Mouse (Mus musculus) heart, embryonic 14.5 days (tissue): ENCODE data around the gene Cstf2t. TPM values are rescaled to one million over a fixed set of nuclear protein-coding genes. Genes with fewer than 3 reads are reported as not detected.

Experiments used
- ATAC-seq: fragments of 200-750 bp; cut with Nextera tagmentation; 2 replicates; pipeline ENCODE4 v1.8.0; 2017; ENCODE audit warnings: low read depth, moderate TSS enrichment; ENCODE audit not compliant: insufficient number of reproducible peaks, insufficient read depth, low FRiP score
- H3K27ac ChIP-seq, 2 experiments: fragments of 200-500 bp in 1 of 2; fragments of 300-500 bp in 1 of 2; sonication (generic) in 1 of 2; replicated peaks in 1 of 2; 2 replicates each; pipeline ENCODE4 v1.5.1; 2012 to 2014; ENCODE audit warnings: low read depth in 2 of 2, low read length in 2 of 2, control low read depth in 1 of 2, mild to moderate bottlenecking in 1 of 2, mixed read lengths in 1 of 2; ENCODE audit not compliant: control insufficient read depth in 1 of 2, insufficient read depth in 1 of 2
- H3K27me3 ChIP-seq: fragments of 300-500 bp; sonication (generic); 2 replicates; pipeline ENCODE4 v1.6.1; 2014; ENCODE audit warnings: mild to moderate bottlenecking, low read length, control low read depth; ENCODE audit not compliant: control insufficient read depth, insufficient read depth
- H3K36me3 ChIP-seq: fragments of 300-500 bp; sonication (generic); 2 replicates; pipeline ENCODE4 v1.6.1; 2014; ENCODE audit warnings: mild to moderate bottlenecking, control low read depth, low read length, mixed read lengths; ENCODE audit not compliant: control insufficient read depth, insufficient read depth
- H3K4me1 ChIP-seq, 2 experiments: fragments of 200-500 bp in 1 of 2; fragments of 300-500 bp in 1 of 2; sonication (generic) in 1 of 2; 2 replicates each; pipeline ENCODE4 v1.6.1; 2012 to 2014; ENCODE audit warnings: low read length in 2 of 2, control low read depth in 1 of 2, mixed read lengths in 1 of 2; ENCODE audit not compliant: control insufficient read depth in 2 of 2, insufficient read depth in 2 of 2
- H3K4me2 ChIP-seq: fragments of 300-500 bp; sonication (generic); 2 replicates; pipeline ENCODE4 v1.6.1; 2014; ENCODE audit warnings: mild to moderate bottlenecking, low read length
- H3K4me3 ChIP-seq, 2 experiments: fragments of 200-500 bp in 1 of 2; fragments of 300-500 bp in 1 of 2; sonication (generic) in 1 of 2; 2 replicates each; pipeline ENCODE4 v1.5.1; 2012 to 2014; ENCODE audit warnings: low read length in 2 of 2, mild to moderate bottlenecking in 2 of 2, control low read depth in 1 of 2, low read depth in 1 of 2, moderate library complexity in 1 of 2; ENCODE audit not compliant: control insufficient read depth in 1 of 2, insufficient read depth in 1 of 2
- H3K9ac ChIP-seq: fragments of 300-500 bp; sonication (generic); 2 replicates; pipeline ENCODE4 v1.6.1; 2014; ENCODE audit warnings: mild to moderate bottlenecking, low read length
- H3K9me3 ChIP-seq: fragments of 300-500 bp; sonication (generic); 2 replicates; pipeline ENCODE4 v1.6.1; 2016; ENCODE audit warnings: low read length, control low read depth; ENCODE audit not compliant: control insufficient read depth
- WGBS: fragments of 180-500 bp; shearing (Covaris S2); extraction: QIAGEN DNeasy Blood & Tissue Kit; methylation state at CpG from one replicate; pipeline ENCODE4 v1.1.7; 2014; 5-methylcytosine and 5-hydroxymethylcytosine counted together
- polyA plus RNA-seq: library from polyadenylated mRNA; unstranded; fragments of >200 nt; fragmentation: Nextera tagmentation; extraction: Ambion mirVana; gene quantifications from 2 replicates; pipeline ENCODE4 v1.2.1, GENCODE M21; 2014

Cstf2t gene
- polyA plus RNA-seq, result 30.5 and 30.6 TPM in 2 replicates

GRCm38 (mm10) chr19:31082662-31083429, at the start of gene Cstf2t:
Gene Cstf2t (plus strand): TSS chr19:31082837.
- H3K9me3 ChIP-seq, result no peaks in the 10 kb centered on the region
- H3K4me2 ChIP-seq, result peak within 1 kb of the TSS; percentile 89
- H3K27ac ChIP-seq, result peak within 1 kb of the TSS; percentile 66 to 84
- peak within 1 kb of the TSS; percentile 88 for H3K9ac ChIP-seq
- no peaks in the 10 kb centered on the region for H3K27me3 ChIP-seq
- ATAC-seq, result peak; percentile 99
- peaks cover 38% of the 10 kb centered on the region for H3K36me3 ChIP-seq
- WGBS, result 3% methylated on average over 56 of the region's 56 CpGs
- H3K4me3 ChIP-seq, result peak within 1 kb of the TSS; percentile 59 to 69
- H3K4me1 ChIP-seq, result peaks cover 14 to 21% of the 10 kb centered on the region in 2 experiments

GRCm38 (mm10) chr19:31038951-31039350, 43.7 kb upstream of the Cstf2t start:
- Histone ChIP-seq H3K36me3 (no peaks in the 10 kb centered on the region), H3K27ac (no peak overlapping the region), H3K9ac (no peak overlapping the region), H3K9me3 (no peaks in the 10 kb centered on the region), H3K27me3 (no peaks in the 10 kb centered on the region), H3K4me2 (no peak overlapping the region), H3K4me1 (no peaks in the 10 kb centered on the region), H3K4me3 (no peak overlapping the region)
- WGBS, result 62% methylated on average over 3 of the region's 3 CpGs
- ATAC-seq, result no peak

DNA sequence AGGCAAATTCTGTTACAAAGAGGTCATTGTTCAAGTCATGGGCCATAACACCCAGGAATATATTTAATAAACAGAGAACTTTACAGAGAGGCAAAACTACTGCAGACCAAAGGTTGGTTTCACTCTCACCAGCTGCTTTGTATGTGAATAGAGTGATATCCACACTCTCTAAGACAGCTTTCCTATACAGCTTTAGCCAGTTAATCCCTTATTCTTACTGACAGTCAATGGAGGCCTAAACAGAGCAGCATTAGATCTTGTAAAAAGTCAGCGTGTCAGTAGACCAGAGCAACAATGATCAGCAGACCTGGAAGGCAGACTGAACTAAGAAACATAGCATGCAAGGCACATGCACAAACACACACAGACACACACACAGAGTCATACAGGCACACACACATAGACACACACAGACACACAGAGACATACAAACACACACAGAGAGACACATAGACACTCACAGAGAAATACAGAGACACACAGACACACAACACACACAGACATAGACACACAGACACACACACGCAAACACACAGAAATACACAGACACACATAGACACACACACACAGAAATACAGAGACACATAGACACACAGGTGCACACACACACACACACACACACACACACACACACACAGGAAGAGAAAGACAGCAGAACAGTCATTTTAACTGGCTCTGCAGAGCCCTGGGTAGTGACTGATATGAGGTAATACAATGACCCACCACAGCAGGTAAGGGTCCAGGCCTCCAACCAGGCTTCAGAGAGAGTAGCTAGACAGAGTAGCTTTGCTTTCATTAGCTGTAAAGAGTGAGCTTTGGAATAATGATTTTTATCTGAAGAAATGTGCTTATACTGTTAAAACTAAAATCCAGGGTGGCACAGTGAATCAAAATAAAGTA, 41.4 kb upstream of the Cstf2t start:
- Histone ChIP-seq H3K36me3 (no peaks in the 10 kb centered on the region), H3K9me3 (no peaks in the 10 kb centered on the region), H3K27ac (no peak overlapping the region), H3K9ac (no peak overlapping the region), H3K27me3 (no peaks in the 10 kb centered on the region), H3K4me1 (no peaks in the 10 kb centered on the region), H3K4me3 (no peak overlapping the region), H3K4me2 (no peak overlapping the region)
- 87% methylated on average over 2 of the region's 2 CpGs for WGBS
- no peak for ATAC-seq

DNA sequence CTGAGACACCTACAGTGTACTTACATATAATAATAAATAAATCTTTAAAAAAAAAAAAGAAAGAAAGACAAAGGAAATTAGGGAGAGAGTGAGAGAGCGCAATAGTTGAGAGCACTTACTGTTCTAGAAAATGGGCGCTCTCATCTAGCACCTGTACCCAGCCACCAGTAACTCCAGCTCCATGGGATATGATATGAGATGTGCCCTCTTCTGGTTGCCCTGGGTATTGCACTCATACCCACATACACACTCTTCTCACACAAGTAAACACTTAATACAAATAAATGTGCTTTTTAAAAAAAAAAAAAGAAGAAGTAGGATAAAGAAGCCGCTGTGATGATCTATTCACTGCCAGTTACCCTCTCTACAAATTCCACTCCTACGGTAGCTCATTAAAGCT, 36.0 kb upstream of the Cstf2t start:
- Histone ChIP-seq H3K27me3 (no peaks in the 10 kb centered on the region), H3K4me1 (no peaks in the 10 kb centered on the region), H3K4me2 (no peak overlapping the region), H3K9ac (no peak overlapping the region), H3K4me3 (no peak overlapping the region), H3K27ac (no peak overlapping the region), H3K36me3 (no peaks in the 10 kb centered on the region), H3K9me3 (no peaks in the 10 kb centered on the region)
- WGBS, result 90% methylated on average over 4 of the region's 4 CpGs
- ATAC-seq, result no peak

DNA sequence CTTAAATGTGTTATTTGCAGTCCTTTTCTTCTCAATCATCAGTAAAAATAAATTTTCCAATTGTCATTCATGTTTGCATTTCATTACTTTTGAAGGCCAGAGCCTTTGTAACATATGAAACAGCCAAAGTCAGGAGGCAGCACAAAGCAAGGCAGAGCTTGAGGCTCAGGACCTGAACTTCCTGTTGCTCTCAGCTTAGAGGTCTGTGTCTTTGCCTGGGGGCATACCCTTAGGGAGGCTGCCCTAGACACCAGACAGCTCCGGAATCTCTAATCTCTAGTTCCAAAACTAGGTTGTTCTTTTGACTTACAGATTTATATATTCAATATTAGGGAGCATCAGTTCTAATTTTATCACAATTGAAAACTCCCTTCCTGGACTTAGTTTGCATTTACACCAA, 17.9 kb upstream of the Cstf2t start:
- Histone ChIP-seq H3K4me1 (no peaks in the 10 kb centered on the region), H3K9ac (no peak overlapping the region), H3K9me3 (no peaks in the 10 kb centered on the region), H3K27ac (peak overlapping the region; percentile 62 to 75), H3K4me3 (no peak overlapping the region), H3K36me3 (no peaks in the 10 kb centered on the region), H3K27me3 (no peaks in the 10 kb centered on the region), H3K4me2 (peak overlapping the region; percentile 21)
- ATAC-seq, result no peak
- 44% methylated on average over 1 of the region's 1 CpGs for WGBS

GRCm38 (mm10) chr19:31065206-31065781, 17.3 kb upstream of the Cstf2t start:
- Histone ChIP-seq H3K4me1 (no peaks in the 10 kb centered on the region), H3K9ac (no peak overlapping the region), H3K36me3 (no peaks in the 10 kb centered on the region), H3K4me2 (peak overlapping the region; percentile 21), H3K27me3 (no peaks in the 10 kb centered on the region), H3K9me3 (no peaks in the 10 kb centered on the region), H3K27ac (peak overlapping the region; percentile 62 to 75), H3K4me3 (no peak overlapping the region)
- WGBS, result 45% methylated on average over 11 of the region's 11 CpGs
- ATAC-seq, result peak; percentile 86

DNA sequence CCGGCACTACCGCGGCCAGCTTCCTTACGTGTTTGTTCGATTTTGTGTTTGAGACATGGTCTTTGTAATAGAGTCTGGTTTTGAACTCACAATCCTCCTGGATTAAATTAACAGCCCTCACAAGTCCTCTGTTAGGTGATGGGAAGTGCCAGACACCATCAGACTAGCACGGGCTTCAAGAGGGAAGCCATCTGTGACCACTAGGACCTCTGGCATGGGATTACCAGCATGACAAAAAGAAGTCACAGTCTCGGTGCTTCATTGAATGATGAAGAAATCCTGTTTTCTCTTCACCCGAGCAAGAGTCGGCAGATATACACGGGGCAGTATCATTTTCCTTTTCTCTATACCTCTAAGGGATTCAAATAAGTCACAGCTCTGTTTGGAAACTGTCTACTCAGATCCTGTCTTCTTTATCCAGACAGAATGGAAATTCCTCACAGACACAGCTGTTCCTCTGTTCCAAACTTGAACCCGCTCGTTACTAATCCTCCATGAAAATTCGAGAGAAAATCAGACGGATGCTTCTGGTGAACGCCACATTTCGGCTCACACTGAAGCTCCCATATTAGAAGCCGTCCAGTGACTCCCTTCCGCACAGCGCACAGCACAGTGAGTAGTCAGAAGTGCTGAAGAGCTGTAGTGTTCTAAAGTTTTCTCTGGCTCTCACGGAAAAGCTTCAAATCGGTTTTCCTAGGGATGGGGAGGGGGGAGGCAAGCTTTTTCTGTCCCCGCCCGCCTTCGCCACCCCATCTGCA, 8.5 kb upstream of the Cstf2t start:
- no peaks in the 10 kb centered on the region for H3K27me3 ChIP-seq
- no peaks in the 10 kb centered on the region for H3K36me3 ChIP-seq
- no peak for ATAC-seq
- peak overlapping the region; percentile 21 to 26 for H3K4me3 ChIP-seq
- peak overlapping the region; percentile 43 to 56; a peak in 3 of 4 replicates for H3K27ac ChIP-seq
- 51% methylated on average over 24 of the region's 24 CpGs for WGBS
- H3K9me3 ChIP-seq, result no peaks in the 10 kb centered on the region
- peaks cover 5 to 9% of the 10 kb centered on the region in 2 experiments; a peak in 2 of 4 replicates for H3K4me1 ChIP-seq
- H3K9ac ChIP-seq, result peak overlapping the region; percentile 66
- H3K4me2 ChIP-seq, result peak overlapping the region; percentile 52
